Mouse (Mus musculus) embryonic facial prominence, embryonic 10.5 days (tissue): ENCODE measurements at regions not wholly inside any gene's neighbourhood (a gene's known extent, or its start where the extent isn't known, plus 50 kb on each side); places are given as distances from the start of the nearest gene placed in this dataset.

ENCODE experiments used
- DNase-seq: peaks from one replicate; pipeline ENCODE4 v3.0.0-alpha.2; 2017; ENCODE audit warnings: low spot score
- H3K27ac ChIP-seq: fragments of 300-500 bp; sonication (generic); replicated peaks from 2 replicates; pipeline ENCODE4 v1.5.1; 2016; ENCODE audit warnings: mild to moderate bottlenecking
- H3K27me3 ChIP-seq: fragments of 300-500 bp; sonication (generic); replicated peaks from 2 replicates; pipeline ENCODE4 v1.6.1; 2016; ENCODE audit warnings: low read depth, mild to moderate bottlenecking; ENCODE audit not compliant: poor library complexity, severe bottlenecking
- H3K36me3 ChIP-seq: fragments of 300-500 bp; sonication (generic); replicated peaks from 2 replicates; pipeline ENCODE4 v1.6.1; 2016; ENCODE audit warnings: mild to moderate bottlenecking, moderate library complexity
- H3K4me1 ChIP-seq: fragments of 300-500 bp; sonication (generic); 2 replicates; pipeline ENCODE4 v1.6.1; 2016
- H3K4me3 ChIP-seq: fragments of 300-500 bp; sonication (generic); 2 replicates; pipeline ENCODE4 v1.5.1; 2016; ENCODE audit warnings: mild to moderate bottlenecking, moderate library complexity
- H3K9me3 ChIP-seq: fragments of 300-500 bp; sonication (generic); 2 replicates; pipeline ENCODE4 v1.6.1; 2016; ENCODE audit warnings: mild to moderate bottlenecking
- WGBS: fragments of 180-500 bp; shearing (Covaris S2); methylation state at CpG from one replicate; pipeline ENCODE4 v1.1.7; 2016; 5-methylcytosine and 5-hydroxymethylcytosine counted together

DNA sequence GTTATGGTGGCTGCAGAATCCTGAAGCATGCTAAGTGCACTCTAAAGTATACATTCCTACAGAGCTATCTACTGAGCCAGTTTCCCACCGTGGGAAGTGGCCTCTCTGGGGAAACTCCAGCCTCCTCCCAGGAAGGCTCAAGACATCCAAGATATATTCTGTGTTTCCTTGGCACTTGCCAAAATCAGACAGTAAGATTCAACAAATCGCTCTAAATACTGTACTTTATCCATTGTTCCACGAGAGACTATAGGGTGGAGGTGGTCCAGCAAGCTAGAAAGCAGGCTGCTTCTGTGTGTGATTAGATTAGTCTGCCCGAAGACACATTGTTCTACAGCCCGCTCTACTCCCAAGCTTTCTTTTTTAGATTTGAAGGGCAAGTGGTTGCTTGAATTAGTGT is 250.5 kb downstream of the Gm11361 start:
- Histone ChIP-seq H3K4me1 (peaks cover 12% of the 10 kb centered on the region), H3K27me3 (no peaks in the 10 kb centered on the region), H3K4me3 (no peak overlapping the region), H3K36me3 (0 out of 2 replicates have a peak, but pooled peaks cover 8% of the 10 kb centered on the region), H3K9me3 (no peaks in the 10 kb centered on the region), H3K27ac (0 out of 2 replicates have a peak overlapping the region, but pooled peaks have one; percentile 10)
- WGBS: 82% methylated on average over 5 of the region's 5 CpGs
- DNase-seq: no peak

DNA sequence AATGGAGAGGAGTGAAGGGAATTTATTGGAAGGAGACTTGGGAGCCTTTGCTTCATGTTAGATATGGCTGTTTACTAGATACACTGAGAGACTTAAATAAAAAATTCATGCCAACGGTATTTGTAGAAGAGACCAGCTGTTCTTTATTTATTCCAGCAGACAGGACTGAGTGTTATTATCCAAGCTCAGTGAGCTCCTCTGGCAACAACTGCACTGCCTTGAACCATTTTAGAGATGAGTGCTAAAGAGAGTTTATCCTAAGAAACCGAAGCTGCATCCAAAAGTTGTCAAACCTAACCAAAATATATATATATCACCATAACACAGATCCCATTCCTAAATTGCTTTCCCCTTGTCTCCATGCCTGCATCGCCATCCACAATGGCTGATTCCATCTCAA is 247.0 kb downstream of the Gm11361 start:
- DNase-seq: no peak
- no peaks in the 10 kb centered on the region for H3K9me3 ChIP-seq
- 0 out of 2 replicates have a peak, but pooled peaks cover 9% of the 10 kb centered on the region for H3K36me3 ChIP-seq
- H3K27me3 ChIP-seq: no peaks in the 10 kb centered on the region
- WGBS: 85% methylated on average over 3 of the region's 3 CpGs
- H3K27ac ChIP-seq: no peak overlapping the region
- peaks cover 21% of the 10 kb centered on the region for H3K4me1 ChIP-seq
- no peak overlapping the region for H3K4me3 ChIP-seq

DNA sequence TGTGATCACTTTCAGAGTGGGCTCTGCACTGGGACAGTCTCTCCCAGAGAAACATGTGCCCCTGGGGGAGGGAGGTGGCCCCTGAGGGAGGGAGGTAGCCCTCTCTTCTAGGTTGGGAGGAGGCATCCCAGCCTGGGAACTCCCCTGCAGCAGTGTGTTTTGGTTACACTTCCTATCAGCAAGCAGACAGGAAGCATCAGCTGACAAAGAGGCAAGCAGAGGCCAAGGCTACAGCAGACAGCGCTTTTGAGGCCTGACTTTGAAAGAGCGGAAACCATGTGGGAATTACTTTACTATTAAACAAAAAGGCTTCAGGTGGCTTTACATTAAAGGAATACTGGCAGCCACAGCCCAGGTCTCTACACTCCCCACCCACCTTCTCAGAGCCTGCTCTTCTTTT is 244.8 kb downstream of the Gm11361 start:
- peak; percentile 22 for DNase-seq
- Histone ChIP-seq H3K27me3 (no peaks in the 10 kb centered on the region), H3K27ac (peak overlapping the region; percentile 7; the same call in 1 of the 2 replicates), H3K4me3 (no peak overlapping the region), H3K4me1 (peaks cover 12% of the 10 kb centered on the region), H3K36me3 (0 out of 2 replicates have a peak, but pooled peaks cover 9% of the 10 kb centered on the region), H3K9me3 (no peaks in the 10 kb centered on the region)
- WGBS: 43% methylated on average over 2 of the region's 2 CpGs

- no peaks in the 10 kb centered on the region for H3K9me3 ChIP-seq
- H3K27ac ChIP-seq: no peak overlapping the region
- H3K4me1 ChIP-seq: peaks cover 12% of the 10 kb centered on the region
- WGBS: 94% methylated on average over 6 of the region's 6 CpGs
- 0 out of 2 replicates have a peak, but pooled peaks cover 9% of the 10 kb centered on the region for H3K36me3 ChIP-seq
- H3K27me3 ChIP-seq: no peaks in the 10 kb centered on the region
- no peak for DNase-seq
- H3K4me3 ChIP-seq: no peak overlapping the region
These were observed 243.4 kb downstream of the Gm11361 start for GRCm38 (mm10) chr13:28500697-28501096.

DNA sequence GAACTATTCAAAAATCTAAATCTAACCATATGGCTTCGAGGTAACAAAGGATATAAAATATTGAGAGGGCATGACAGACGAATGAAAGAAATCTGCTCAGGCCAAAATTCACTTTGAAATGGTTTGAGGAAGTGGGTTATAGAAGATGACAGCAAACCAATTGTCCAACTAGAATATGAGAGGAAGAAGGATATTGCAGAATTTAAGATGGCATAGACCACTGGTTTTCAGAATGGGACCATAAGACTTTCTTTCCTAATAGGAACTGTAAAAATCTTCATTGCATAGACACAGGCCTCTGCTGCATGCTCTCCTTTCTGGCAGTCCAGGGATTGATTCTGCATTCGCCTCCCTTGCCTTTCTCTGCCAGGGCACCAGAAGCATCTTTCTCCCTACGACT is 240.2 kb downstream of the Gm11361 start:
- WGBS: 89% methylated on average over 4 of the region's 4 CpGs
- no peaks in the 10 kb centered on the region for H3K36me3 ChIP-seq
- H3K27me3 ChIP-seq: no peaks in the 10 kb centered on the region
- no peak for DNase-seq
- peaks cover 6% of the 10 kb centered on the region for H3K4me1 ChIP-seq
- no peak overlapping the region for H3K4me3 ChIP-seq
- no peaks in the 10 kb centered on the region for H3K9me3 ChIP-seq
- H3K27ac ChIP-seq: no peak overlapping the region

DNA sequence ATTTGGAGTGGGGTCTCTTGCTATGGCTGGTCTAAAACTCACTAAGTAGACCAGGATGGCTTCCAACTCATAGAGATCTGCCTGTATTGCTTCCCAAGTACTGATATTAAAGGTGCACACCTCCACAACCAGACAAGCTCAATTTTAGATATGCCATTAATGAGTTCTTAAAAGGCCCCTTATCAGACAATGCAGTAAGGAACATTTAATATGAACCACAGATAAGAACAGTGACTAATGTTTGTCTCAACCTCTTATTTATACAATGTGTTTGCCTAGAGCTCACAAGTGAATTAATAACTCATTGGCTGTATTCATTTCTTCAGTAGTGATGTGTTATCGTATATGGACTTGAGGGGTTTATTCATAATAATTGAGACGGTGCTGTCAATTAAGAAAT is 234.7 kb downstream of the Gm11361 start:
- DNase-seq: no peak
- no peaks in the 10 kb centered on the region for H3K27me3 ChIP-seq
- WGBS: 95% methylated on average over 2 of the region's 2 CpGs

DNA sequence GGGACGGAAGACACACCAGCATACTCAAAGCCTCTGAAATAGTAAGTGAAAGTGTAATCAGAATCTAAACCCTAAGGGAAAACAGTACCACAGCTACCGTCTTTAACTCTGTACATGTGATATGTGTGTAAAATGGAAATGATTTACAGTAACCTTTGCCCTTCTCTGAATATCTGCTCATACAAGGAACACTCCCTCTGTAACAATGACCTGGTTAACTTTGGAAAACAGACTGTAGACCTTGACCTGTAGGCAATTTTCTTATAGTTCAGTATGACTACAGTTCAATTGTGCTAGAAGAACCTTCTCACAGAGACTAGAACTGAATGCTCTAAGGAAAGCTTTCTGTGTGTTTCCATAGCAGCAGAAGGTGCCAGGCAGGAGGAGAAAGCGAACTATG is 226.4 kb downstream of the Gm11361 start:
- WGBS: 81% methylated on average over 3 of the region's 3 CpGs
- no peak for DNase-seq
- H3K27ac ChIP-seq: no peak overlapping the region
- no peak overlapping the region for H3K4me3 ChIP-seq
- peaks cover 6% of the 10 kb centered on the region; the same call in 1 of the 2 replicates for H3K4me1 ChIP-seq
- no peaks in the 10 kb centered on the region for H3K27me3 ChIP-seq
- H3K36me3 ChIP-seq: no peaks in the 10 kb centered on the region
- no peaks in the 10 kb centered on the region for H3K9me3 ChIP-seq

More for the DNA sequence above, 234.7 kb downstream of the Gm11361 start:
- no peak overlapping the region for H3K4me3 ChIP-seq
- H3K27ac ChIP-seq: no peak overlapping the region
- no peaks in the 10 kb centered on the region for H3K4me1 ChIP-seq
- H3K36me3 ChIP-seq: no peaks in the 10 kb centered on the region
- no peaks in the 10 kb centered on the region for H3K9me3 ChIP-seq

- Histone ChIP-seq H3K4me1 (peaks cover 6% of the 10 kb centered on the region; the same call in 1 of the 2 replicates), H3K36me3 (peaks cover 4% of the 10 kb centered on the region; the same call in 1 of the 2 replicates), H3K4me3 (no peak overlapping the region), H3K27ac (no peak overlapping the region), H3K27me3 (no peaks in the 10 kb centered on the region), H3K9me3 (no peaks in the 10 kb centered on the region)
- WGBS: 77% methylated on average over 7 of the region's 7 CpGs
- DNase-seq: peak; percentile 52
These were observed 224.1 kb downstream of the Gm11361 start for GRCm38 (mm10) chr13:28481224-28481965.

DNA sequence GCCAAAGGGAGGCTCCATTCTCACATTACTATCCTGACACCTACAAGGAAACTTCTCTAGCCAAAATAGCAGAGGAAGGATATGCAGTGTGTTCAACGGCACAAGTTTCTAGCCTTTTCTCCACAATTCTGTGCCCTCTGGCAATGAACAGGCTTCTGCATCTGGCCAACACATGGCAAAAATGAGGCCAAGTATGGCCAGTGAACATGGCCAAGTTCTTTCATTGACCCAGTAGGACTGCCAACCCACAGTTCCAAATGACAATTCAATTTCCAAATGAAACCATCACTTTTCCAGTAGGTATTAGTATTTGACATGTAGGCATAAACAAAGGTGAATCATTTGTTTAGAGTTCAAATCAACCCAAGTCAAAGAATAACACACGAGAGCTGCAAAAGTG is 208.8 kb downstream of the Gm11361 start:
- no peak for DNase-seq
- no peaks in the 10 kb centered on the region for H3K9me3 ChIP-seq
- H3K36me3 ChIP-seq: no peaks in the 10 kb centered on the region
- H3K27me3 ChIP-seq: no peaks in the 10 kb centered on the region
- no peaks in the 10 kb centered on the region for H3K4me1 ChIP-seq
- no peak overlapping the region for H3K4me3 ChIP-seq
- 73% methylated on average over 2 of the region's 2 CpGs for WGBS
- no peak overlapping the region for H3K27ac ChIP-seq

- Histone ChIP-seq H3K4me1 (no peaks in the 10 kb centered on the region), H3K4me3 (no peak overlapping the region), H3K27ac (no peak overlapping the region), H3K36me3 (peaks cover 4% of the 10 kb centered on the region; the same call in 1 of the 2 replicates), H3K27me3 (no peaks in the 10 kb centered on the region), H3K9me3 (no peaks in the 10 kb centered on the region)
- WGBS: 90% methylated on average over 2 of the region's 2 CpGs
- no peak for DNase-seq
These were observed 208.0 kb downstream of the Gm11361 start for GRCm38 (mm10) chr13:28465187-28465880.

DNA sequence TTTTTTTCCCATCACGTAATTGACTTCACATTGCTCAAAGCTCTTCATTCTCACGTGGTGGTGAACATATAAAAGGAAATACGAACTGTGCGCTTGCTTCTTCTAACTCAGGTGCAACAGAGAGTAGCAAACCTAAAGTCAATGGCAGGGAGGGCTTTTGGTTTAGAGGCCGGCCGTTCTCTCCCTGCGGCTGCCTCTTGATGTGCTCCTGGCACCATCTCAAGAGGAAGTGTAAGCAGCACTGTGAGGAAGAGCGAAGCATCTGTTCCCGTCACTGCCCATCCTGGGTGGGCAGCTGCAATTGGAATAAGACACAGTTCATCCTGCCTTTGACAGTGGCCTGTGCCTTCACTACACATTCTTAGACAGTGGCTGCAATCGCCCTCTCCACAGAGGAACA is 204.0 kb downstream of the Gm11361 start:
- no peak overlapping the region for H3K4me3 ChIP-seq
- no peaks in the 10 kb centered on the region for H3K27me3 ChIP-seq
- DNase-seq: no peak
- peaks cover 6% of the 10 kb centered on the region; the same call in 1 of the 2 replicates for H3K36me3 ChIP-seq
- WGBS: 92% methylated on average over 10 of the region's 10 CpGs
- no peak overlapping the region for H3K27ac ChIP-seq
- no peaks in the 10 kb centered on the region for H3K9me3 ChIP-seq
- H3K4me1 ChIP-seq: no peaks in the 10 kb centered on the region

DNA sequence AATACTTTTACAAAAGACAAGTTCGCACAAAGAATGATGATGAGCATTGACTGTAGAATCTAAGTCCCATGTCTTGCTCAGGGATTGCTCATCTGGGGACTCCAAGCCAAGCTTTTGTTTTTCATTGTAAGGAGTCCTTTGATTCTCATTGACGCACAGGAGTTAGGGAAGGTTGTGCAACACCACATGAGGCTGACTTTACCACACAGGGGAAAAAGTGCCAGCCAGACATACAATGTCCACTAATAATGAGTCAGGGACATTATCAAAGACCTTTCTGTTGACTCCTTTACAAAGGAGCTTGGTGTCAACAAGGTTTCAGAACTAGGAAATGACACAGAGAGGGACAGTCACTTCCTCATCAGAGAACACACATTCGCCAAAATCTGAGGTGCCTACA is 200.1 kb downstream of the Gm11361 start:
- Histone ChIP-seq H3K36me3 (peaks cover 6% of the 10 kb centered on the region; the same call in 1 of the 2 replicates), H3K27me3 (no peaks in the 10 kb centered on the region), H3K4me3 (no peak overlapping the region), H3K27ac (no peak overlapping the region), H3K4me1 (no peaks in the 10 kb centered on the region), H3K9me3 (no peaks in the 10 kb centered on the region)
- no peak for DNase-seq
- 91% methylated on average over 3 of the region's 3 CpGs for WGBS

GRCm38 (mm10) chr13:28455878-28456277 is 198.6 kb downstream of the Gm11361 start:
- H3K4me3 ChIP-seq: no peak overlapping the region
- H3K27me3 ChIP-seq: no peaks in the 10 kb centered on the region
- H3K4me1 ChIP-seq: no peaks in the 10 kb centered on the region
- 84% methylated on average over 3 of the region's 3 CpGs for WGBS
- DNase-seq: no peak
- H3K9me3 ChIP-seq: no peaks in the 10 kb centered on the region
- no peak overlapping the region for H3K27ac ChIP-seq
- peaks cover 6% of the 10 kb centered on the region; the same call in 1 of the 2 replicates for H3K36me3 ChIP-seq
